Mouse (Mus musculus) liver, embryonic 14.5 days (tissue): Measurements from ENCODE around the gene Cep162.

Experiments used
- CTCF ChIP-seq: IDR thresholded peaks from 2 replicates; pipeline ENCODE4 v1.5.1; 2016; ENCODE audit warnings: antibody characterized with exemption, low read depth, control low read depth
- EP300 ChIP-seq: IDR thresholded peaks from 2 replicates; pipeline ENCODE4 v1.6.1; 2016; ENCODE audit warnings: antibody characterized with exemption, low read depth

DNA sequence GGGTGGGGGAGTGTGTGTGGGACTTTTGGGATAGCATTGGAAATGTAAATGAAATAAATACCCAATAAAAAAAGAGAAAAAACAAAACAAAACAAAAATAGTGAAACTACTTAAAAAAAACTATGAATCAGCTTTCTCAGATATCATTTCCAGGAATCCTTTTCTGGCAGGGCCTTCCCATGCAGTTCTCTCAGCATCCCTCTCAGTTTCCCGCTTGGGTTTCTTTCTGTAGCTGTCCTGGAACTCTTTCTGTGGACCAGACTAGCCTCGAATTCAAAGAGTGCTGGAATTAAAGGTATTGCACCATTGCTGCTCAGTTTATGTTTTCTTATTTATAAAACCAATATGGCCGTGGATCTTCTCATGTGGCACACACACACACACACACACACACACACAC lies 112.3 kb downstream of the Cep162 start:
- no peak for TF ChIP-seq CTCF
- TF ChIP-seq EP300 = no peak
